Mouse (Mus musculus) layer of hippocampus, postnatal 10 days (tissue): ENCODE measurements around the gene Best2. TPM values are rescaled to one million over a fixed set of nuclear protein-coding genes. Genes with fewer than 3 reads are reported as not detected.
A peak's percentile ranks its signal among the peaks of the same experiment; 100 is the strongest.

Source experiments
- DNase-seq, 2 experiments: peaks; one replicate each; pipeline ENCODE4 v3.0.0; 2021; ENCODE audit warnings: low spot score in 2 of 2
- total RNA-seq, 2 experiments: library from RNA; stranded (reverse); gene quantifications; 2 replicates each; pipeline ENCODE4 v1.2.3; 2021

Gene Best2
- total RNA-seq, 2 experiments from 2014 or later, result not detected

GRCm38 (mm10) chr8:84982499-84983011 lies 31.8 kb downstream of the Best2 start:
- DNase-seq, result no peak

GRCm38 (mm10) chr8:84981644-84982498 lies 32.5 kb downstream of the Best2 start:
- no peak for DNase-seq

GRCm38 (mm10) chr8:84980622-84981358 lies 33.5 kb downstream of the Best2 start:
- DNase-seq, result peak; percentile 62 to 73

- peak; percentile 89 to 92 for DNase-seq
Observed at GRCm38 (mm10) chr8:84979599-84980421, 34.5 kb downstream of the Best2 start.

- DNase-seq, result peak; percentile 87 to 93
Observed at GRCm38 (mm10) chr8:84978248-84978940, 35.9 kb downstream of the Best2 start, which contains the start of gene Junb. Gene Junb (minus strand): TSS chr8:84978718.

GRCm38 (mm10) chr8:84977435-84978247 lies 36.7 kb downstream of the Best2 start:
- DNase-seq, result peak; percentile 56 to 69

GRCm38 (mm10) chr8:84976763-84977434 lies 37.4 kb downstream of the Best2 start:
- no peak for DNase-seq

- DNase-seq, result peak; percentile 93 to 95
Observed at GRCm38 (mm10) chr8:84976031-84976762, 38.1 kb downstream of the Best2 start.

GRCm38 (mm10) chr8:84975434-84975833 lies 38.9 kb downstream of the Best2 start:
- DNase-seq, result peak; percentile 74 to 81

GRCm38 (mm10) chr8:84974543-84975142 lies 39.7 kb downstream of the Best2 start:
- no peak for DNase-seq

GRCm38 (mm10) chr8:84973803-84974542 lies 40.4 kb downstream of the Best2 start:
- DNase-seq, result peak in 1 of 2 experiments; percentile 52

- DNase-seq, result no peak
Observed at GRCm38 (mm10) chr8:84973079-84973478, 41.3 kb downstream of the Best2 start.

- no peak for DNase-seq
Observed at GRCm38 (mm10) chr8:84970913-84971312, 43.4 kb downstream of the Best2 start.

GRCm38 (mm10) chr8:84970135-84970790 lies 44.1 kb downstream of the Best2 start:
- DNase-seq, result no peak

GRCm38 (mm10) chr8:84969241-84970134 lies 44.8 kb downstream of the Best2 start, which contains the start of the genes Gm49661, Prdx2 and Rnaseh2a:
Gene Gm49661 (minus strand): TSS chr8:84969433.
Gene Prdx2 (plus strand): TSS chr8:84969587.
Gene Rnaseh2a (minus strand): TSS chr8:84969767.
- peak; percentile 69 to 80 for DNase-seq
